Mouse (Mus musculus) mouse trophoblast stem cell (cell line): Measurements from ENCODE around the gene Txk.

Experiments used
- in situ Hi-C, 2 experiments: fragments of 300-500 bp; cut with MseI, MboI; formaldehyde crosslinking; loops; 2 replicates in 1 of 2; 3 replicates in 1 of 2; pipeline ENCODE4 v1.15.1; 2025

Gene Txk

GRCm38 (mm10) chr5:72694684-72695083, 57.9 kb downstream of the Txk start:
- in situ Hi-C loops: no loop called here

- in situ Hi-C loops: no loop called here
Observed at GRCm38 (mm10) chr5:72690516-72690915, 62.1 kb downstream of the Txk start.

GRCm38 (mm10) chr5:72689556-72689955, 63.0 kb downstream of the Txk start:
- in situ Hi-C loops: no loop called here

GRCm38 (mm10) chr5:72681451-72681850, 71.1 kb downstream of the Txk start:
- in situ Hi-C loops: no loop called here

GRCm38 (mm10) chr5:72674994-72675542, 77.5 kb downstream of the Txk start:
- in situ Hi-C loops: no loop called here

GRCm38 (mm10) chr5:72671017-72671699, 81.4 kb downstream of the Txk start:
- in situ Hi-C loops: no loop called here

- in situ Hi-C loops: no loop called here
Observed at GRCm38 (mm10) chr5:72668351-72668750, 84.2 kb downstream of the Txk start.

GRCm38 (mm10) chr5:72666428-72666827, 86.1 kb downstream of the Txk start:
- in situ Hi-C loops: no loop called here

GRCm38 (mm10) chr5:72665281-72665680, 87.3 kb downstream of the Txk start:
- in situ Hi-C loops: no loop called here

- in situ Hi-C loops: no loop called here
Observed at GRCm38 (mm10) chr5:72664854-72665253, 87.7 kb downstream of the Txk start.

GRCm38 (mm10) chr5:72664126-72664525, 88.5 kb downstream of the Txk start:
- in situ Hi-C loops: no loop called here

GRCm38 (mm10) chr5:72661051-72661781, 91.4 kb downstream of the Txk start:
- in situ Hi-C loops: no loop called here

GRCm38 (mm10) chr5:72658375-72658774, 94.2 kb downstream of the Txk start:
- in situ Hi-C loops: no loop called here

GRCm38 (mm10) chr5:72656270-72656791, 96.2 kb downstream of the Txk start:
- in situ Hi-C loops: no loop called here

GRCm38 (mm10) chr5:72653068-72653674, 99.4 kb downstream of the Txk start:
- in situ Hi-C loops: no loop called here

GRCm38 (mm10) chr5:72648987-72649735, 103.4 kb downstream of the Txk start:
- in situ Hi-C loops: no loop called here

GRCm38 (mm10) chr5:72647958-72648595, 104.5 kb downstream of the Txk start:
- in situ Hi-C loops: no loop called here

GRCm38 (mm10) chr5:72647418-72647907, 105.1 kb downstream of the Txk start, which contains the start of gene Nipal1:
Nipal1 (plus strand) TSS chr5:72647795.
- in situ Hi-C loops: no loop called here

- in situ Hi-C loops: no loop called here
Observed at GRCm38 (mm10) chr5:72646996-72647395, 105.6 kb downstream of the Txk start.

GRCm38 (mm10) chr5:72646131-72646530, 106.4 kb downstream of the Txk start:
- in situ Hi-C loops: no loop called here
